Mouse (Mus musculus) splenic B cell, adult 2 months (primary cell): ENCODE measurements around the gene H2-Ob.

Experiments used
- DNase-seq: peaks from one replicate; pipeline ENCODE4 v3.0.0-alpha.2; 2011; ENCODE audit warnings: low read depth, low spot score
- H3K27me3 ChIP-seq: 2 replicates; pipeline ENCODE4 v1.6.1; 2012; ENCODE audit warnings: mild to moderate bottlenecking, low read length, moderate library complexity, mixed read lengths; ENCODE audit not compliant: control insufficient read depth, poor library complexity, insufficient read depth, severe bottlenecking
- H3K36me3 ChIP-seq: 2 replicates; pipeline ENCODE4 v1.6.1; 2012; ENCODE audit warnings: mild to moderate bottlenecking, low read length, moderate library complexity, mixed read lengths; ENCODE audit not compliant: control insufficient read depth, poor library complexity, insufficient read depth, severe bottlenecking

H2-Ob gene

DNA sequence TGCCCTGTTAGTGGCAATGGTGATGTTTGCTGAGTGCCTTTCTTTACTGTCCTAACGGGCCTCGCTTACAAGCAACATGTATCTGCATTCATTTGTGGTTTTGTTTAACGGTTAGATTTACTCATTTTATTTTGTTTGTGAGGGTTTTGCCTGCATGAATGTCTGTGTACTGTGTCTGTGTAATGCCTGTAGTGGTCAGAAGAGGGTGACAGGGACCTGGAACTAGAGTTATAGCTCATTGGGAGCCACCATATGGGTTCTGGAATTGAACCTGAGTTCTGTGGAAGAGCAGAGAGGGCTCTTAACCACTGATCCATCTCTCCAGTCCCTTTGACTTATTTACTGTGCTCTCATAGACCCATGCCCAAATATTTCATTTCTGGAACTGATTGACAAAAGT is 8.3 kb downstream of the H2-Ob start:
- Histone ChIP-seq H3K27me3 (no peaks in the 10 kb centered on the region), H3K36me3 (peaks cover 16% of the 10 kb centered on the region)
- peak; percentile 58 for DNase-seq

DNA sequence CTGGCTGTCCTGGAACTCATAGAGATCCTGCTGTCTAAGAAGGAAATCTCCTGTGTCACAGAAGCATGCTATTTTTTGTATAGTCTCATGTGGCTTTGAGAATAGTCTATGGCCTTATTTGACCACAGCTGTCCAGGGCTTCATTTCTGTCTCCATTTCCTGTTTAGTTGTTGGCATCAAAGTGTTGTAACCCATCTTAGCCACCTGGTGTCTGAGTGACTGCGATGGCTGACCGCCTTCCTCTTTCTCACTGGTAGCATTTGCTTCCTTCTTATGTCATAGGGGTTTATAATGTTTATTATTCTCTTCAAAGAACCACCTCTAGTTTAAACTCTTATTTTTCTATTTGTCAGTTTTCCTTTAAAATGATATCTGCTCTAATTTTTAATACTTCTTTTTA is 10.1 kb downstream of the H2-Ob start:
- no peaks in the 10 kb centered on the region for H3K27me3 ChIP-seq
- peak; percentile 81 for DNase-seq
- H3K36me3 ChIP-seq: peaks cover 3% of the 10 kb centered on the region; the same call in 1 of the 2 replicates

DNA sequence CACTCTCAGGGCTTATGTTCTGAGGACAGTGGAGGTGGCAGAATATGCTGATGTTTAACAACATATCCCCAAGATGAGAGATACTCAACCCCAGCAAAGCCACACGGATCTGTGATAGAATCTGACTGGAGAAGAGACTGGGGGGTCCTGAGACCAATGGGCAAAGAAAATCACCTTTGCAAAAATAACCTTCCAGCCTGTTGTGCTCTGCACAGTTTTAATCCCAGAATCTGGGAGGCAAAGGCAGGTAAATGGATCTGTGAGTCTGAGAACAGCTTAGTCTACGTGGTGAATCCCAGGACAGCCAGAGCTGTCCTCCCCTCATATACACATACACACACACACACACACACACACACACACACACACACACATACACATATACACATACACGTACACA is 10.7 kb downstream of the H2-Ob start:
- Histone ChIP-seq H3K36me3 (peaks cover 1% of the 10 kb centered on the region; the same call in 1 of the 2 replicates), H3K27me3 (no peaks in the 10 kb centered on the region)
- no peak for DNase-seq

DNA sequence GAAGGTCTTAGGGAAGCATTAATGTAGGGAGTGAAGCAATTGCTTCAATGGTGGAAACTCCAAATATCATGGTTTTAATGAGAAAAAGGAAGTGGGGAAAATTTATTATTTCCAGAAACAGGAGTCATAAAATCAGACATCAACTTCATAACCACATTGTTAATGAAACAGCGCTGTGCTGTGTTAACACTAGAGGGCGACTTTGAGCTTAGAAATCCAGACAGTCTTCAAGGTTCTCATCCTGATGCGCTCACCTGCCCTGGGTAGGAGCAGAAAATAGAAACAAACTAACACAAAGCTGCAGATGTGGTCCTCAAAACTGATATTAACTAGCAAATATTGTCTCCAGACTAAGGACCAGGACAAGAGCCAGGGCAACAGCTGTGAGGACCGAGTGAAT is 11.2 kb downstream of the H2-Ob start:
- Histone ChIP-seq H3K36me3 (peaks cover 1% of the 10 kb centered on the region; the same call in 1 of the 2 replicates), H3K27me3 (no peaks in the 10 kb centered on the region)
- peak; percentile 89 for DNase-seq

DNA sequence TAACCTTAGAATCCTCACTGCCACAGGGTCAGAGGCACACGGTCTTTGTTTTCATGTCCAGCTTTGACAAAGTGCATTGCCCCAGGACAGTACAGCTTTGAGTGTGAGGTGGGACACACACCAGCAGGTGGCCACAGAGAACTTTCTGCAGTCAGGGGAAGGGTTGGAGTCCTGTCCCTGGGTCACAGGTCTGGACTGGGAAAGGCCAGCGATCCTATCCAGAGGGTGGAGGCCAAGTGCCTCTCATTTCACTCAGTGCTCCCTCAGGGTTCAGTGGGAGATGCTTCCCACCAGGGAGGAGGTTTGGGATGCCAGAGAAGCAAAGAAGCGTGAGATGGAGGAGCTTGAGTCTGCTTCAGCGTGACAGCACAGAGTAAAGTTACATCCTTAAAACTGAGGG is 13.0 kb downstream of the H2-Ob start:
- DNase-seq: peak; percentile 50
- no peaks in the 10 kb centered on the region for H3K27me3 ChIP-seq

DNA sequence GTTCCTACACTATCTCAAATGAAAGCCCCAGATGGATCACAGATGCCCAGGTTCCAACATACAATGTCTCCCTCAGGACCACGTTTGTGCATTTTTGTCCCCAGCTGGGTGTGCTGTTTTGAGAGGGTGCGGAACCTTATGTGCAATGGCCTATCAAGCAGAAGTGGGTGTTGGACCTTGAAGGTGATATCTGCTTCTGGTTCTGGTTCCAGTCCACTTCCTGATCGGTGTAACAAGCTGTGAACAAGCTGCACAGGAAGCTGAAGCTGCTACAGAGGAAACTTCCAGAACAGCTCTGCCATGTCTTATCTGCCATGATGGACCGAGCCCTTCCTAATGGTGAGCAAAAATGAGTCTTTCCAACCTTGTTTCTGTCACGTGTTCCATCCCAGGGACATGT is 17.8 kb downstream of the H2-Ob start:
- Histone ChIP-seq H3K36me3 (peaks cover 2% of the 10 kb centered on the region; the same call in 1 of the 2 replicates), H3K27me3 (no peaks in the 10 kb centered on the region)
- DNase-seq: peak; percentile 74

More for the DNA sequence above, 13.0 kb downstream of the H2-Ob start:
- no peaks in the 10 kb centered on the region; the same call in none of the 2 replicates for H3K36me3 ChIP-seq

DNA sequence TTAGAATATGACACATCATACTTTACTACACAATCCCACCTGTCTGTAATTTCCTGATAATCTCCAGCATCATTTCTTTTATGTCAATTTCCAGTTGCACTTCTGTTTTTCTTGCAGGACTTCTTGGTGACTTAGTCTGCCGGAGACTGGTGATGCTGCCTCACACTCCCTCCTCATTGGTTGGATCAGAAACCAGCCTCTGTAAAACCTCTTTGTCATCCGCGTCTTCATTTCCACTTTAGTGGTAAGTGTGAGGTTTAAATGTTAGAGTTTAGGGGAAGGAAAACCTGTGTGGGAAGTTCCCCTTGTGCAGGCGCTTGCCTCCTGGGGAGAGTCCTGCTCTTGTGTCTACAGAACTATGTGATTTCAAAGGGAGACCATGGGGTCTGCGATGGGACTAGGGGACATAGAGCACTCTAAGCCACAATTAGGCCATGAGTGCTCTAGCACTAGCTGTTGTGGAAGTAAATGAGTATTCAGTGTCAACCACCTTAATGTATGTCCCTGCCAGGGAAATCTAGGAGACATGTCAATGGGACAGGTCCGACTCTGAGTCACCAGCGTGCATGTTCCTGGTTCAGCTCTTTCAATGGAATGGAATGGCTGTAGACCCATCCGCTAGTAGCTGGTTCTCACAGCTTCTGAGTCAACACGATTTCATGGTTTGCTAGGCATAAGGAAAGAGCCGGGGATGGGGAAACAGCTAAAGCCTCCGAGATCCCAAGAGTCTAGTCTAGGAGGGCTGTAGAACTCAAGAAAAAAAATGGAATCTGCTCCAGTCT is 19.1 kb downstream of the H2-Ob start, which contains the start of gene H2-Ab1:
Gene H2-Ab1 (plus strand): TSS at position 96 of the 782 bp plus-strand sequence.
- DNase-seq: peak; percentile 100
- H3K27me3 ChIP-seq: no peaks in the 10 kb centered on the region
- peaks cover 2% of the 10 kb centered on the region; the same call in 1 of the 2 replicates for H3K36me3 ChIP-seq

DNA sequence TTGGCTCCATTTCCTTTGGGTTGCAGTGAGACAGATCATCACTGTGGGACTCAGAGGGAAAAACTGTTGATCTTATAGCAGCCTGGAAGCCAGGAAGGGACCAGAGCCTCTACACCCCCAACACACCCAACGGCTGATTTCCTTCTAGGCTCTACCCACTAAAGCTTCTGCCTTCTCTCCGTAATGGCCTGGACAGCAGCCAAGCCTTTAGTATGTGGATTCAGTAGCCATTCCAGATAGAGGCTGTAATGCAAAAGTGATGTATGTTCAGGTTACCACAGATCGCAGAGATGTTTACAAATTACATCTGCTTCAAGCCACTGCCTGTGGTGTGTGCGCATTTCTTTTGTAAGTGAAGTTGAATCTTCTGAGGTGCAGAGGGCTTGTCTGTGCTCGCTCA is 21.8 kb downstream of the H2-Ob start:
- DNase-seq: peak; percentile 44
- no peaks in the 10 kb centered on the region for H3K27me3 ChIP-seq
- H3K36me3 ChIP-seq: peaks cover 18% of the 10 kb centered on the region

DNA sequence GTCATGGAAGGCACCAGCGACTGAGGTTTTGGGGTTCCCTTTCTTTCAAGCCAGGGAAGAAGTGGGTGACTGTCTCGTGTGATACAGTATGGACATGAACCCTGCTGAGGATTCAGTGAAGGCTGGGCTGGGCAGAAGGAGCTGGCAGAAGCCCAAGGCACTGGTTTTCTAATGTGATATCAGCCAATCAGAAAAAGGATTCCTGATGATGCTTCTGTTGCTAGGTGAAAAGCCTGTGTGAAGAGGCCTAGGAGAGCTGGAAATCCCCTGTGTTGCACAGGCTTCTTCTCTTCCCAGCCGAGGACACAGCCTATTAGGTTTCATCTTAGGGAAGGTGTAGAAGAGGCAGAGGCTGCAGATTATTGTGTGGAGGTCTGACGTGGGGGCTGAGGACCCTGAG is 22.8 kb downstream of the H2-Ob start:
- DNase-seq: peak; percentile 99
- peaks cover 18% of the 10 kb centered on the region for H3K36me3 ChIP-seq
- H3K27me3 ChIP-seq: no peaks in the 10 kb centered on the region

DNA sequence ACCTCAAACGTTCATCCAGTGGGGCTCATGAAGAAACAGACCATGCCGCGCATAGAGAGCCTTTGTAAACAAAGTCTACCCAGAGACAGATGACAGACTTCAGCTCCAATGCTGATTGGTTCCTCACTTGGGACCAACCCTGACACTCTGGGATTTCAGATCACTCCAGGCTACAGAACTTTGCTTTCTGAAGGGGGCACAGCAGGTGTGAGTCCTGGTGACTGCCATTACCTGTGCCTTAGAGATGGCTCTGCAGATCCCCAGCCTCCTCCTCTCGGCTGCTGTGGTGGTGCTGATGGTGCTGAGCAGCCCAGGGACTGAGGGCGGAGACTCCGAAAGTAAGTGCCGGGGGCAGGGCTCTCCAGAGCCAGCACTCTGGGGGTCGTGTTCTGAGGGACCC is 24.4 kb downstream of the H2-Ob start:
- H3K36me3 ChIP-seq: peaks cover 31% of the 10 kb centered on the region
- DNase-seq: peak; percentile 100
- no peaks in the 10 kb centered on the region for H3K27me3 ChIP-seq

DNA sequence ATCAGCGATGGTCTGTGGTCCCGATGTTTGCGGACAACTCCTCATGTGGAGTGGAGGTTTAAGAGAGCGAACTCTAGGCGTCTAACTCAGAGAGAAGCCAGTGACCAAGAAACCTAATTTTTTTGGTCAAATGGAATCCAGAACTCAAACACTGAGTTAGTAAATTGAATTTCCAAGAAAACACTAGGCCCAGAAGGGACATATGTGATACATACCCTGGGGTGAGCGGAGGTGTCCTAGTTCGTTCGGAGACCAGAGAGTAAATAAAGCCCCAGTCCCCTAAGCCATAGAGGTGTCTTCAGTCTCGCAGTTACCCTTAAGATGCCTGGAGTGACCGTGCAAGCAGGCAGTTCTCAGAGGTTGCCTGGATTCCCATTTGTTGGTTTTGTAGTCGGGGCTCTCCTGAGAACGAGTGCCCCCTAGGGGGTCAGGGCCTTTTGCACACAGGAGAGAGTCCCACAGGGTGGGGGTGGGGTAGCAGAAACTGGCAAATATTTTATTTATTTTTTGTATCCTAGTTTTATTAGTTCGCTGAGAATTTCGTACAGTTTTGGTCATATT is 25.2 kb downstream of the H2-Ob start:
- H3K27me3 ChIP-seq: no peaks in the 10 kb centered on the region
- H3K36me3 ChIP-seq: peaks cover 38% of the 10 kb centered on the region
- DNase-seq: peak; percentile 91

DNA sequence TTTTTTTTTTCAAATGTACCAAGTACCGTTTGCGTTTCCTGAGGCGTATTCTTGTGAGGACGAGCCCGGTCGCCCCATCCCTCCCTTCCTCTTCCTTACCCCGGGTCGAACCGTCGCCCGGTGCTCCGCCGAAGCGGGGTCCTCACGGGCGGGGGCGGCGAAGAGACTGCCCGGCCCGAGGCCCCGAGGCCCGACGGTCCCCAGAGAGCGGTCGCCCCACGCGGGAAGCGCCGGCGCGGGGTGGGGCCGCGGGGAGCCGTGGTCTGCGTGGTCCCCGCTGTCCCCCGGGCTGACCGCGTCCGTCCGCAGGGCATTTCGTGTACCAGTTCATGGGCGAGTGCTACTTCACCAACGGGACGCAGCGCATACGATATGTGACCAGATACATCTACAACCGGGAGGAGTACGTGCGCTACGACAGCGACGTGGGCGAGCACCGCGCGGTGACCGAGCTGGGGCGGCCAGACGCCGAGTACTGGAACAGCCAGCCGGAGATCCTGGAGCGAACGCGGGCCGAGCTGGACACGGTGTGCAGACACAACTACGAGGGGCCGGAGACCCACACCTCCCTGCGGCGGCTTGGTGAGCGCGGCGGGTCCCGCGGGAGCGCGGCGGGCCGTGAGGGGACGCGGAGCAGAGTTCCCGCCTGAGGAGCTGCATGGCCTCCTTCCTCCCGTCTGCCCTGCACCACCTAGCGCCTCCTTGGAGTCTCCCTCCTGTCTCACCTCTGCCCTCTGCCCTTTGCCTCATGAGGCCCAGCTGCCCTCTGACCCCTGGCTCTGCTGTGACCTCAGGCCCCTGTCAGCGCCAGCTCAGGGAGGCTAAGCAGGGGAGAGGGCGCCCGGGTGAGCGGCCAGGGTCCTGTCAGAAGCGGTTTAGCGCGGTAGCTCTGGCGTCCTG is 26.0 kb downstream of the H2-Ob start:
- DNase-seq: peak; percentile 69
- Histone ChIP-seq H3K36me3 (peaks cover 44% of the 10 kb centered on the region), H3K27me3 (no peaks in the 10 kb centered on the region)

DNA sequence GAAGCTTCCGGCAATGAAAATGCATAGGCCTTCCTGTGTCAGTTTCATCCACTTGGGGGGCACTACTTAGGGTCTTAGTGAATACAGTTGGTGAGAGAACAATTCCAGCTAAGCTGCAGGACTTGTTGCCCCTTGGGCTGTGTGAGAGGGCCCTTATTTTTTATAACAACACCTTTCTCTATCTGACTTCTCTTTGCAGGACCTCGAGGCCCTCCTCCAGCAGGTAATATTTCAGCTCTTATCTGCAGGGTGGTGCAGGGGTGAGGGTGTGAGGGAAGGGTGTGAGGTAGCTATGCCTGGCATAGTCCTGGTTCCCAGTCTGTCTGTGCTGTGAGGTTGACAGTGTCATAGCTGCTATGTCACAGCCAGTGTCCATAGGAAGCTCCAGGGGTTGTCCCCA is 29.6 kb downstream of the H2-Ob start:
- no peak for DNase-seq
- peaks cover 52% of the 10 kb centered on the region for H3K36me3 ChIP-seq
- H3K27me3 ChIP-seq: no peaks in the 10 kb centered on the region

DNA sequence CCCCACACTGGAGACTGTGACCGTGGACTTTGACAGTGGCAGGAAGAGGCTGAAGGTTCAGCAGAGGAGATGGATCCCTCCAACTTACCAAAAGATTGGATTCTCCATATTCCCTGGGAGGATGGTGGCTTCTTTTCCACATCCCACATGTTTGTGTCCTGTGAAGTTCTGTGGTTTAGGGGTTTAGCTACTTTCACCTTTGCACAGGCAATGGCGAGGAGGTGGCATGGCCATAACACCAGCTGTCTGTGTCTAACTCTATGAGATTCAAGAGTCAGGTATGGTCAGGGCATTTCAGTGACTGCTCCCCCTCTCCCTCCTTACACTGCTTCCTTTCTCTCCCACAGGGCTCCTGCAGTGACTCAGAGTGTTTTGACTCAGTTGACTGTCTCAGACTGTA is 30.0 kb downstream of the H2-Ob start:
- DNase-seq: peak; percentile 57
- peaks cover 49% of the 10 kb centered on the region for H3K36me3 ChIP-seq
- H3K27me3 ChIP-seq: no peaks in the 10 kb centered on the region

DNA sequence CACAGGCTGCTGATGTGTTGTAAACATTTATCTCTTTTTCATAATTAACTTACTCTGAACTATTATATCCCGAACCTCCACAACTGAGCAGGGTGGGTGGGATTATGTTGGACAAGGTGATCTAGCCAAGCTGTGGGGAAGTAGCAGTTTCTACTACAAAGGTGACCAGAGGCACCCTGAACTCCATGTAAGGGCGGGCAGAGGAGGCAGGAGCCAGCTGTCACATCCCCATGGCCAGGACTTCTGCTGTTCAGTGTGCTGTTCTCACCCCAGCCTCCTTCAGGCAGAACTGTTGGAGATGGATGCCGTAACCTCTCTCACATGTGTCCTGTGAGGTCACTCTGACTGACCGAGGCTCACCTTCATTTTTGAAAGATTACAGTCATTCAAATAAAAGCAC is 31.1 kb downstream of the H2-Ob start:
- Histone ChIP-seq H3K36me3 (peaks cover 43% of the 10 kb centered on the region), H3K27me3 (no peaks in the 10 kb centered on the region)
- DNase-seq: peak; percentile 61
